Mouse (Mus musculus) heart, embryonic 15.5 days (tissue): ENCODE results near the gene C7. TPM values are rescaled to one million over a fixed set of nuclear protein-coding genes. Genes with fewer than 3 reads are reported as not detected.

Source experiments
- ATAC-seq: fragments of 200-750 bp; cut with Nextera tagmentation; replicated peaks from 2 replicates; pipeline ENCODE4 v1.8.0; 2017; ENCODE audit warnings: low read depth, moderate TSS enrichment; ENCODE audit not compliant: insufficient number of reproducible peaks, insufficient read depth, low FRiP score
- H3K27ac ChIP-seq: fragments of 300-500 bp; sonication (generic); 2 replicates; pipeline ENCODE4 v1.5.1; 2015; ENCODE audit warnings: mild to moderate bottlenecking, inconsistent platforms
- H3K27me3 ChIP-seq: fragments of 300-500 bp; sonication (generic); 2 replicates; pipeline ENCODE4 v1.6.1; 2015; ENCODE audit warnings: inconsistent platforms
- H3K36me3 ChIP-seq: fragments of 300-500 bp; sonication (generic); 2 replicates; pipeline ENCODE4 v1.6.1; 2015; ENCODE audit warnings: mild to moderate bottlenecking, inconsistent platforms
- H3K4me1 ChIP-seq: fragments of 300-500 bp; sonication (generic); replicated peaks from 2 replicates; pipeline ENCODE4 v1.6.1; 2015; ENCODE audit warnings: inconsistent platforms
- H3K4me2 ChIP-seq: fragments of 300-500 bp; sonication (generic); 2 replicates; pipeline ENCODE4 v1.6.1; 2015; ENCODE audit warnings: inconsistent platforms, mild to moderate bottlenecking, moderate library complexity
- H3K4me3 ChIP-seq: fragments of 300-500 bp; sonication (generic); 2 replicates; pipeline ENCODE4 v1.5.1; 2015; ENCODE audit warnings: mild to moderate bottlenecking, inconsistent platforms
- H3K9ac ChIP-seq: fragments of 300-500 bp; sonication (generic); 2 replicates; pipeline ENCODE4 v1.6.1; 2015; ENCODE audit warnings: mild to moderate bottlenecking, inconsistent platforms
- H3K9me3 ChIP-seq: fragments of 300-500 bp; sonication (generic); replicated peaks from 2 replicates; pipeline ENCODE4 v1.6.1; 2016; ENCODE audit warnings: inconsistent platforms
- WGBS: fragments of 180-500 bp; shearing (Covaris S2); methylation state at CpG from one replicate; pipeline ENCODE4 v1.1.7; 2015; ENCODE audit warnings: mixed read lengths; 5-methylcytosine and 5-hydroxymethylcytosine counted together
- polyA plus RNA-seq: library from polyadenylated mRNA; unstranded; fragments of >200 nt; fragmentation: Nextera tagmentation; extraction: Ambion mirVana; gene quantifications from 2 replicates; pipeline ENCODE4 v1.2.1, GENCODE M21; 2015

The C7 gene
- polyA plus RNA-seq: 0.09 and 0.10 TPM in 2 replicates

DNA sequence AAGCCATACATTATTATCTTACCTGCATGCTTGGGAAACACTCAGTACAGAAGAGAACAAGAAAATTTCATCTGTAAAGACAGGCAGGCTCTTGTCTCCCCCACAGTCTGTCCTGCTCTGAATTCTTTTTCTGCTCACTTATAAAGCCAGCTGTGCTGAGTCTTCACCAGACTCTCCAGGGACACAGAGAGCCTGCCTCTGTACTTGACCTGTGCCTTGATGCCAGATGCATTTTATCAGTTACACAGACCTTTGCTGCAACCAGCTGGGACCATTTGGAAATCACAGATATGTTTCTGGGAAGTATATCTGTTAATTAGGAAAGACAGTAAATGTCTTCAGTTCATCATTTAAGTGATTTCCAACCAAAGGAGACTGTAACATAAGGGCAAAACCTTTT is at the start of gene C7:
C7 (minus strand) TSS at position 106 of the 400 bp plus-strand sequence.
- no peak for ATAC-seq
- no peak within 1 kb of the TSS for H3K4me2 ChIP-seq
- H3K36me3 ChIP-seq: no peaks in the 10 kb centered on the region
- H3K4me1 ChIP-seq: no peaks in the 10 kb centered on the region
- H3K27me3 ChIP-seq: no peaks in the 10 kb centered on the region
- H3K27ac ChIP-seq: no peak within 1 kb of the TSS
- no peak within 1 kb of the TSS for H3K9ac ChIP-seq
- no peak within 1 kb of the TSS for H3K4me3 ChIP-seq
- H3K9me3 ChIP-seq: no peaks in the 10 kb centered on the region

DNA sequence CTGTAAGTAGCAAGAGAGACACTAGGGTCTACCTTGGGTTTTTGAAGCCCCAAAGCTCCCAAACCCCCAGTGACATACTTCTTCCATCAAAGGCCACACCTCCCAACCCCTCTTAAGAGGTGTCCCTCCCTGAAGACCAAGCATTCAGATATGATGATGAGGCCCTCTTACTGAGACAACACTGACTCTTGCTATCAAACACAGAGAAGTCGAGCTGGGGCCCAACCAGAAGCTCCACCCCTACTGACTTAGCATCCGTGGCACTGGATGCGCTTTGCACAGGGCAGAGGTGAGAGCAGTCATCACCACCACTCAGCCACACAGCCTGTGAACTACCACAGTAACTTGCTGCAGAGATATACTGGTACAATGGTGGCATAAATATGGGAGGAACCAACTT is 49.1 kb upstream of the C7 start:
- Histone ChIP-seq H3K4me1 (peaks cover 7% of the 10 kb centered on the region), H3K27me3 (no peaks in the 10 kb centered on the region), H3K9ac (no peak overlapping the region), H3K4me3 (no peak overlapping the region), H3K36me3 (peaks cover 2% of the 10 kb centered on the region; the same call in 1 of the 2 replicates), H3K9me3 (no peaks in the 10 kb centered on the region), H3K4me2 (no peak overlapping the region), H3K27ac (no peak overlapping the region)
- WGBS: 72% methylated on average over 3 of the region's 3 CpGs
- ATAC-seq: no peak

DNA sequence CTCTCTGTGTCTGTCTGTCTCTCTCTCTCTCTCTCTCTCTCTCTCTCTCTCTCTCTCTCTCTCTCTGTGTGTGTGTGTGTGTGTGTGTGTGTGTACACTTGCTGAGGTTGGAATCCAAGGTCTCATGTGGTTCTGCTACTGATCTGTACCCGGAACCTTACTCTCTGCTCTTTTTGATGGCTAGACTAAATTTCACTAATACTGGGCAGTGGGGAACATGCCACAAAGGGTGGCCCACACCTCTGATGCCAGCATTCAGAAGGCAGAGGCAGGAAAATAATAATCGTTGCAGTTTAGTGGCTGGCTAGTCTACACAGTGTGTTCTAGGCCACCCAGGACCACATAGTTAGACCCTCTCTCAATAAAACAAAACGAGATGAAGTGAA is 45.1 kb upstream of the C7 start:
- Histone ChIP-seq H3K27me3 (no peaks in the 10 kb centered on the region), H3K27ac (peak overlapping the region; percentile 68; the same call in 1 of the 2 replicates), H3K4me3 (peak overlapping the region; percentile 39), H3K9me3 (no peaks in the 10 kb centered on the region), H3K9ac (0 out of 2 replicates have a peak overlapping the region, but pooled peaks have one; percentile 14), H3K4me1 (no peaks in the 10 kb centered on the region), H3K36me3 (0 out of 2 replicates have a peak, but pooled peaks cover 4% of the 10 kb centered on the region), H3K4me2 (peak overlapping the region; percentile 49; the same call in 1 of the 2 replicates)
- WGBS: 70% methylated on average over 3 of the region's 3 CpGs
- no peak for ATAC-seq

DNA sequence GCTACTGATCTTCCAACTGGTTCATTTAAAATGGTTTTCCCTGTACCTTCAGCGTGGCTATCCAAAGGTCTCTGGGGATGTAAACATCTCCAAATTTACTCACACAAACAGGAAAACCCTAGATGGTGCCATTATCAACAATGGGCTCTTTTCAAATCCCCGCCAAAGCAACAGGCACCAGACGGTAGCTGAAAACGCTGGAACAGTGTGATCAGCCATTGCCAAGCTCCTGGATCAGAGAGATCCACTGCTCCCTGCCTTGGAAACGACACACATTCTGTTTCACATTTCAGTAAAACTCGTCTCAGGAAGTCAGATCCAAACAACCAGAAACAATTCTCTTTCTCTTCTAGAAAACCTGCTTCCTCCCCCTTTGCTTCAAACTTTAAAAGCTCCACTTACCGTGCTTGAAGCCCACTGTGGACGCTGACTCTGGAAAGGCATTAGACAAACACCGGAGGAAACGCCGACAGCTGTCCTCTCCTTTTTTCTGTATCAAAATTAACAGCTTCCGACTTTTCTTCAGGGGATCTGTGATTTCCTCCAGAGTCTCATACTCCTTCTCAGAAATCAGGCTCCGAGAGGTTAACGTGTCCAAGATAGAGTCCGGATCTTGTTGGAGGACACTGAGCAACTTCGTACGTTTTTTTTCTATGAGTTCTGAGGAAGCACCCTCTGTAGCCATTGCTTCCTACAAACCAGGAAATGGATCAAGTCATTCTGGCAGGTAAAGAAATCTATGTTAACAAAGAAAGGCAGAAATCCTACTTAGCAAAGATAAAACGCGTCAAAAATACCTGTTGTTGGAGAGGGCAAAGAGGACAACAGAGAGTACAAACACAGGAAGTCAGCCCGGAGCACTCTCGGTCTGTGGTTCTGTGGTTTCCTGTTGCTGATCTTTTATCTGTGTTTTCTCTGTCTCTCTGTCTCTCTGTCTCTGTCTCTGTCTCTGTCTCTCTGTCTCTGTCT is 44.4 kb upstream of the C7 start, which contains the start of gene Card6:
Card6 (minus strand) TSS at position 854 of the 969 bp plus-strand sequence.
- no peak for ATAC-seq
- H3K4me1 ChIP-seq: no peaks in the 10 kb centered on the region

DNA sequence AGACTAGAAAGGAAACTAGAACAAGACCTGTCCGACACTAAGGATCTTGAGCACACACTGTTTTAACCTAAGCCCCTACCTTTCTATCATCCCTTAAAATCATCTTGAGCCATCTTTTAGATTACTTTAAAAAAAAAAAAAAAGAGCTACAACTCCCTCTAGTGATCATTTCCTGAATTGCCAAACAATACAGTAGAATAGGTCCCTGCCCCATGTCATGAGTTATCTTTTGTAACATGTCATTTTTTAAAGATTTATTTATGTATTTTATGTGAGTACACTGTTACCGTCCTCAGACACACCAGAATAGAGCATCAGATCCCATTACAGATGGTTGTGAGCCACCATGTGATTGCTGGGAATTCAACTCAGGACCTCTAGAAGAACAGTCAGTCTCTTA is 42.8 kb upstream of the C7 start:
- 0 out of 2 replicates have a peak, but pooled peaks cover 4% of the 10 kb centered on the region for H3K36me3 ChIP-seq
- WGBS: 46% methylated on average over 2 of the region's 2 CpGs
- H3K9ac ChIP-seq: no peak overlapping the region
- no peaks in the 10 kb centered on the region for H3K4me1 ChIP-seq
- no peak for ATAC-seq
- no peaks in the 10 kb centered on the region for H3K9me3 ChIP-seq
- no peaks in the 10 kb centered on the region for H3K27me3 ChIP-seq
- no peak overlapping the region for H3K27ac ChIP-seq
- no peak overlapping the region for H3K4me3 ChIP-seq
- no peak overlapping the region for H3K4me2 ChIP-seq

More for the DNA sequence above, 44.4 kb upstream of the C7 start, which contains the start of gene Card6:
- peak within 1 kb of the TSS; percentile 14; the same call in 1 of the 2 replicates for H3K9ac ChIP-seq
- peak within 1 kb of the TSS; percentile 68 for H3K27ac ChIP-seq
- H3K36me3 ChIP-seq: 0 out of 2 replicates have a peak, but pooled peaks cover 4% of the 10 kb centered on the region
- WGBS: 39% methylated on average over 21 of the region's 21 CpGs
- H3K9me3 ChIP-seq: no peaks in the 10 kb centered on the region
- H3K4me2 ChIP-seq: peak within 1 kb of the TSS; percentile 49
- H3K27me3 ChIP-seq: no peaks in the 10 kb centered on the region
- H3K4me3 ChIP-seq: peak within 1 kb of the TSS; percentile 39

DNA sequence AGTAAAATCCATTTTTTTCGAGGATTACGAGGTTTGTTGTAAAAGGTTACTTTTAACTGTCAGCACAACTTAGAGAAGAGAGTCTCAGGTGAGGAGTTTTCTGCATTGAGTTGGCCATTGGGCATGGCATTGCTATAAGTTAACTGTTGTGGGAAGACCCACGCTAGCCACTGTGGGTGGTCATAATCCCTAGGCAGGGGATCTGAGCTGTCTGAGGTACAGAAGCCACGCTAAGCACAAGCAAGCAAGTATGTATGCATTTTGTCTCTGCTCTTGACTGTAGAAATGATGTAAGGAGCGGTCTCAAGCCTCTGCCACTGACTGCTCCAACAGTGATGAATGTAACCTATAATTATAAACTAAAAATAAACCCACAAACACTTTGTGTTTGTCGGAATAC is 42.4 kb upstream of the C7 start:
- Histone ChIP-seq H3K9me3 (no peaks in the 10 kb centered on the region), H3K4me2 (no peak overlapping the region), H3K9ac (no peak overlapping the region), H3K27ac (no peak overlapping the region), H3K27me3 (no peaks in the 10 kb centered on the region), H3K4me1 (no peaks in the 10 kb centered on the region), H3K36me3 (0 out of 2 replicates have a peak, but pooled peaks cover 4% of the 10 kb centered on the region), H3K4me3 (no peak overlapping the region)
- WGBS: 77% methylated on average over 6 of the region's 6 CpGs
- ATAC-seq: no peak

DNA sequence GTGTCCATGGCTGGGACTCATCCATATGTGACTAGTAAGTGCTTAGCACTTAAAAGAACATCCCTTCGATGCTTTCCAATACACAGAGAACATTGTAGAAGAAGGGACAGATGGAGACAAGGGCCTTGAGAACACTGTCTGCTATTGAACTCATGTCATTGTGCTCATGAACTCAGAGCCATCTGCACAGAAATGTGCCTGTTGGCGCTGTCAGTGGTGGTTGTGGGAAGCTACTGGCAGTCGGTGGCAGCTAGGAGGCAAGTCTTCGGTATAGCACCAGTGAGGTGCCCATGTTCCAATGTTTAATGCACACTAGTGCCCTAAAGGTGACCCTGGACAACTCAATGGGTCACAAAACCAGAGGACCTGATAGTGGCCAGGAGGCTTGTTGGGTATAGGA is 38.8 kb upstream of the C7 start:
- no peak overlapping the region for H3K4me2 ChIP-seq
- H3K9ac ChIP-seq: no peak overlapping the region
- no peak for ATAC-seq
- 91% methylated on average over 4 of the region's 4 CpGs for WGBS
- no peaks in the 10 kb centered on the region for H3K9me3 ChIP-seq
- H3K4me1 ChIP-seq: no peaks in the 10 kb centered on the region
- no peaks in the 10 kb centered on the region for H3K27me3 ChIP-seq
- no peak overlapping the region for H3K4me3 ChIP-seq
- peaks cover 7% of the 10 kb centered on the region; the same call in 1 of the 2 replicates for H3K36me3 ChIP-seq
- H3K27ac ChIP-seq: no peak overlapping the region

DNA sequence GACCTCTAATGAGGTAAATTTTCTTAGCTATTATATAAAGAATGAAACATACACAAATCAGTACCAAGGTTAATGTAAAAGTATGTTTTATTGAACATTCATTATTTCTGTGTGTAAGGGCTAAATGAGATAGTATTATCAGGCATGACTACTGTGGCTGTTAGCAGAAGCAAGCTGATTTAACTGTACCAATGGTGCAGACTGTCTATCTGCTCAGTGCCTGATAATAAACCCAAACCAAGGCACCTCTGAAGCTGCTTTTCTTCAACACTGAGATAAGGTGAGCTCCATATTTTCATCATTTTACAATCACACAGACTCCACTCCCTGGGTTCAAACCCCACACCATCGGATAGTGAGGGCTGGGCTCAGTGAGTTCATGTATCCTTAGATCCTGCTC is 33.8 kb upstream of the C7 start:
- WGBS: 93% methylated on average over 1 of the region's 1 CpGs

DNA sequence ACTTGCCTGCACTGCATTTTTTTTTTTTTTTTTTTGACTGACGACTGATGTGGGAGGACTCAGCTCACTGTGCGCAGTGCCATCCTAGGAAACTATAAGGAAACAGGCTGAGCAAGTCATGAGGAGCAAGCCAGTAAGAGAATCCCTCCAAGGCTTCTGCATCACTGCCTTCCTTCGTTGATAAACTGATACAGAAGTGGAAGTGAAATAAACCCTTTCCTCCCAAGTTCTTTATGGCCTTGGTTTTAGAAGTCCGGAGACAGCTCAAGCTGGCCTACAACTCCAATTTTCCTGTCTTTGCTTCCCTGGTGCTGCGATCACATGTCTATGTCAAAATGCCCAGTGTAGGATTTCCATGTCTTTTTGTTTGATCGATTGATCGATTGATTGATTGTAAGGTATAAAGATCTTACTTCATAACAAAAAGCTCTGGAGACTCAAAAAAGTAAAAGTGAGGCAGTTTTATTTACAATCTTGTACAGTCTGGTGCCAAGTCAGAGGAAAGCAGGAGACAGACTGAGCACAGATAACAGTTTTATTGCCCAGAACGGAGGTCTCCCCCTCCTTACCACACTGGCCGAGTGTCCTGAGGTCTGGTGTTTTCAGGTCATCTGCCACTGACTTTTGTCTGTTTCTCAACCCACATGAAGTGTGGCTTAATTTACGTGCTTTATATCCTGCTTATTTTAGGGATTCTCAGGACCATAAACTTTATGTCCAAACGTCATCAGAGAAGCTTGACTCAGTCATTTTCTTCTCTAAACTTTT is 32.2 kb upstream of the C7 start:
- WGBS: 79% methylated on average over 11 of the region's 11 CpGs
- Histone ChIP-seq H3K27ac (no peak overlapping the region), H3K9me3 (no peaks in the 10 kb centered on the region), H3K4me3 (no peak overlapping the region), H3K36me3 (peaks cover 3% of the 10 kb centered on the region; the same call in 1 of the 2 replicates), H3K4me2 (no peak overlapping the region), H3K9ac (no peak overlapping the region), H3K27me3 (no peaks in the 10 kb centered on the region), H3K4me1 (no peaks in the 10 kb centered on the region)
- ATAC-seq: no peak

More for the DNA sequence above, 33.8 kb upstream of the C7 start:
- Histone ChIP-seq H3K4me1 (no peaks in the 10 kb centered on the region), H3K27ac (no peak overlapping the region), H3K4me3 (no peak overlapping the region), H3K27me3 (no peaks in the 10 kb centered on the region), H3K4me2 (no peak overlapping the region), H3K36me3 (peaks cover 3% of the 10 kb centered on the region; the same call in 1 of the 2 replicates), H3K9ac (no peak overlapping the region), H3K9me3 (no peaks in the 10 kb centered on the region)
- no peak for ATAC-seq

DNA sequence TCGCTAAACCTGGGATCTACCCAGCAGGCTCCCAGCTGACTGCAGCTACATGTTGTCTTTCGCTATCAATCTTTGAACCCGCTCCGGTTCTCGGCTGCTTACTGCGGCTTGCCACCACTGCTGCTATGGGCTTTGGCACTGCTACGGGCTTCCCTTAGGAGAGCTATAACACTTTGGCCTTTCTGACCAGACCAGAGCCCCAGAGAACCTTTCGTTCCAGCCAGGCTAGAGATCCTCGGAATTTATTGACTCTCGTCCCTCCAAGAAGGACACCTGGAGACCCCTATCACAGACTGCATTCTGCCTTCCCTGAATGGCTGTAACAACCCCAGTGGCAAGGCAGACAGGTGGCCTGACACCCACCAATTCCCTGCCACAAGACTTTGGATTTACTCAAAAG is 26.6 kb upstream of the C7 start:
- no peak overlapping the region for H3K4me3 ChIP-seq
- WGBS: 88% methylated on average over 10 of the region's 10 CpGs
- ATAC-seq: no peak
- H3K9ac ChIP-seq: no peak overlapping the region
- no peak overlapping the region for H3K27ac ChIP-seq
- no peaks in the 10 kb centered on the region for H3K9me3 ChIP-seq
- no peaks in the 10 kb centered on the region for H3K4me1 ChIP-seq
- no peaks in the 10 kb centered on the region for H3K36me3 ChIP-seq
- H3K27me3 ChIP-seq: no peaks in the 10 kb centered on the region
- H3K4me2 ChIP-seq: no peak overlapping the region
